Mouse (Mus musculus): Measurements from ENCODE around the gene Dtx3l.
"Not testable (repeated sequence)": the region's sequence is repeated elsewhere in the genome, so short reads cannot be mapped to it uniquely, and the experiment has no call there.

Dtx3l gene

DNA sequence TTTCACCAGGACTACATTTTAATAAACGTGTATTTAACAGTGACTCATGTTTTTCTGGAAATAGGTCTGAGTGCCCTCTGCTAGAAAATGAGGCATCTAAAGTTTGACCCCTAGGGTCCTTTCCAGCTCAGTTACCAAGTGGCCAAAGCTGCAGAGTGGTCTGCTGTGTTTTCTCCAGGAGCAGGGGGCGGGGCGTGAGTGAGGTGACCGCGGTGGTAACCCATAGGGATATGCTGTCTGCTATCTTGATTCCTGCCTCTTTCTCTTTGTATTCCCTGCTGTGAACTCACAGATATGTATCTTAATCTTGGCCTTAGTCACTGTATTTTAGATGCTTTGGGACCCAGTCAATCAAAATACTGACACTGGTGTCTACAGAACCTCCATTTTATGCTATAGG lies 14.6 kb downstream of the Dtx3l start:
- DNase-seq (ENCODE audit: low spot score): no peak

GRCm38 (mm10) chr16:35923546-35924198 lies 15.3 kb downstream of the Dtx3l start:
- DNase-seq (ENCODE audit: low spot score): no peak

DNA sequence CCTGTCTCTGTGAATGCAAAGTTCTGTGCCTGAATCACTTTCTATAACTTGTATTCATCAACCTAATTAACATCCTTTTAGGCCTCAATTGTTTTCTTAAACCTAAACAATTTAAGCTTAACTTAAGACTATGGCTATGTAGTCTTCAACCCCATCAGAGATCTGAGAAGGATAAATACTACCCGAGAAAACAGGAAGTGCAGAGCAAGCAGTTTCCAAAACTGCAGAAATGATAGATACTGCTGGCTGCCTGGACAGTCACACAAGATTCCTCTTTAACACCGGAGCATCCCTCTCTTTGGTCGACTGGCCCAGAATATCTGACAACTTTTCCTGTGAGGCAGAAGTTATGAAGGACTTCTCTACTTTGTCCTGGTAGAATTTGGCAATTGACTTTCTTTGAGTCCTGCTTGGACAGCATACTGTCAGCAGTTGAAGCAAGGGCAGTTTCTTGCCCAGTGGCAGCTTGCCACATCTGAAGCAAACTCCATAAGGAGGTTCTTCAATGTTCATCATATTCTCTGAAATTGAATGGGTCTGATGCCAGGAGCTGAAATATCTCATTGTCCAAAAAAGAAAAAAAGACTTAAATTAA lies 16.6 kb downstream of the Dtx3l start:
- no peak for DNase-seq (ENCODE audit: low spot score)

DNA sequence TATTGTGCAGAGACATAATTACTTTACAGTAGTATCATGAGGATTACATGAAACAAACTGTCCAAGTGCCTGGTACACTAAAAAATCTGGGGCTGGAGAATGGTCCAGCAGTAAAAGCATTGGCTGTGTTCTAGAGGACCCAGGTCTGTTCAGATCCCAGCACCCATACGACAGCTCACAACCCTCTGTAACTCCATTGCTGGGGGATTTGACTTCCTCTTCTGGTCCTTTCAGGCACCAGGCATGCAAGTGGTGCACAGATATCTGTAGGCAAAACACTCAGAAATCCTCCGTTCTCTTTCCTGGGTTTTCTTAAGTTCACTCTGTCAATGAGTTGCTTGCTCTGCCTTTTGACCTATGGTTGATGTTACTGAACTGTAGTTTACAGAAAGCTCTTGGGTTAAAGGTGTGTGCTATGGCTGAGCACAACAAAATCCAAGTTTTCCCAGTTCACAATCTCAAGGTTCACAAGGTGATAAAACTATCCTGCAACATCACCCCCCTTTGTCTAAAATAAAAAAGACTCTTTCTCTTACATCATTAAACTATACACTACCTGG lies 17.2 kb downstream of the Dtx3l start:
- no peak for DNase-seq (ENCODE audit: low spot score)

DNA sequence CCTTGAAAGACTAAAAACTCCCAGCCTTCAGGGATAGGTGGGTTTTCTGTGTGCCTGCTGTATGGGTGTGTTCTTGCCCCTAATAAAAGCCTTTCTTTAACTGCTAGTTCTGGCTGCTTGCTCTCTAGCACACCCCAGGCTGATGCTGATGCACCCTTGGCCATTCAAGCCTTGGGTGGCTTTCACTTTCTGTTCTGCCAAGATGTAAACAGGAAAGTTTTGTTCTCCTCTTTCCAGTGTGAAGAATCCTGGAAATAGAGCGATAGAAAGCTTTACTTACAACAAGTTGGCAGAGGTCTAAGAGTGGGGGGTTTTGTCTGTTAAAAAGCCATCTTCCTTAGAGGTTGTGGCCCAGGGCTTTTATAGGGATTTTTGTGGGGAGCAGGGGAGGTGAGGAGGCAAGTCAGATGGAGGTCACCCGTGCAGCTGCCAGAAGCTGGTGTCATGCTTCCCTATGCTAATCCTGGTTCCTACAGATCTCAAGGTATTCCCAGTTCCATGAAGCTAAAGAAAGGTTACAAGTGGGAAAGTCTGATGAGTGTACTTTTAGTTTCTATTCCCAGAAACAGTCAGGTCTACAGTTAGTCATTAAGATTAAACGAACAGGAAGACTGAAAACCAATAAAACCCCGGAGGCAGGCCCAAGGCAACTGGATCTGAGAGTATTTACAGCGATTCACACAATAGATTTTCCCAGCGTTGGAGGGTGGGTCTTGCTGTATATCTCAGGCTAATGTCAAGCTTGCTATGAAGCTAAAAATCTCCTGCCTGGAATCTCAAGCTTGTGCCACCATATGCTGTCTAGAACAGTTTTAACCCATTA lies 20.0 kb downstream of the Dtx3l start:
- no peak for DNase-seq (ENCODE audit: low spot score)

DNA sequence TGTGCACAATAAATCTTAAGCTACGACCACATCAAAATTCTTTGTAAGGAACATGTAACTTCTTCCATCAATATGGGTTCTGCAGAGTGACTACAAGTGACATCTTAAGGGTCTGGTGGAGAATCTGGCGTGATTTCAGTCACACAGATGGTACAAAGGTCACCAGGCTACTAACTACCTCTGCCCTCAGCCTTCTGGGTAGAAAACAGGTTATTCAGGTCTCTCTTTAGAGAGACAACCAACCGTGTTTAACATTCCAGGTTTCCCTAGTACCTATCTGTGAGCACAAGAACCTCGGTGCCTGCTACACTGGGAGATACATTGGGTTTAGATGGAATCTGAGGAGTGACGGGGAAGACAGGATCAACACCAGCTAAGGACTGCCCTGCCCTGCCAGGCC lies 24.6 kb downstream of the Dtx3l start:
- no peak for DNase-seq (ENCODE audit: low spot score)

- DNase-seq (ENCODE audit: low spot score): no peak
Measured at GRCm38 (mm10) chr16:35913526-35913925, 25.4 kb downstream of the Dtx3l start.

GRCm38 (mm10) chr16:35911449-35911848 lies 27.5 kb downstream of the Dtx3l start:
- no peak for DNase-seq (ENCODE audit: low spot score)

GRCm38 (mm10) chr16:35907432-35908201 lies 31.3 kb downstream of the Dtx3l start:
- DNase-seq (ENCODE audit: low spot score): no peak

- no peak for DNase-seq (ENCODE audit: low spot score)
Measured at GRCm38 (mm10) chr16:35906887-35907286, 32.1 kb downstream of the Dtx3l start.

- DNase-seq (ENCODE audit: low spot score): no peak
Measured at GRCm38 (mm10) chr16:35905819-35906485, 33.0 kb downstream of the Dtx3l start.

DNA sequence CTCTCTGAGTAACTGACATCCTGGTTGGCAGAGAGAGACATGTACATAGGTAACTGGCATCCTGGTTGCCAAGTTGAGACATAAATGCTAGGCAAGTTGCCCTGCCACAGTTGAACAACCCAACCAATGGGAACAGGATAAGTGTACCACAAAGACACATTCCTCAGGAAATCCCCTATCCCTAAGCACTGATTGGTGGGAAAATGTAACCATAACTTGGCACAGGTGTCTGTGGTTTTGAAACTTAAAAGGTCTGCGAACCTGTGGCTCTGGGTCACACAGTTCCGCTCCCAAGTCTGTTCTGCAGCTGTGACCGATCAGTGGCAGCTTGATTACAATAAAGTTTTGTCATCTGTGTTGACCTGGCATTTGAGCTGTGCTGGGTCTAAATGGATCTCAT lies 33.6 kb downstream of the Dtx3l start:
- no peak for DNase-seq (ENCODE audit: low spot score)

DNA sequence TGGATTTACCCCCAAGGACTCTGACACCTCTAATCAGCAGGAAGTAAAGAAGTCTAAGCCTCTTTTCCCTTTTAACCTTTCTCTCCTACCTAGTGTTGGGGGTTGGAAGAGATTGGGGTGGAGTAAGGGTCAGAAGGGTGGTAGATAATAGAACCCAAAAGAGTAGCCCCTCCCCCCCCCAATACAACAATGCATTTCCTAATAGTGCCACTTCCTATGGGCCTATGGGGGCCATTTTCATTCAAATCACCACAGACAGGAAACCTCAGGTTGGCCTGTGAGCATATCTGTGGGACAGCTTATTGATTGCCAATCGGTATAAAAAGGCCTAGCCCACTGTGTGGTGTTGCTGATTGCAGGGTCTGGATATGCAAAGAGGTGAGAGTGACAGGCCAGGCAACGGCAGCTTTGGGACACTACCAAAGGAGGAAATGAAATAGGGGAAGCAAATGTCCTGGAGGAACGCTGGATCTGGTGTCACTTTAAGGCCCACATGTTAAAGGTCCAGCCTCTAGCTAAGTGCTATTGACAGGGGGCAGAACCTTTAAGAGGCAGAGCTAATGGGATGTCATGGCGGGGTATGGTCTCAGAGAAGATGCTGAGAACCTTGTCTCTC lies 34.7 kb downstream of the Dtx3l start:
- no peak for DNase-seq (ENCODE audit: low spot score)

- DNase-seq (ENCODE audit: low spot score): no peak
Measured at GRCm38 (mm10) chr16:35903014-35903640, 35.8 kb downstream of the Dtx3l start.

DNA sequence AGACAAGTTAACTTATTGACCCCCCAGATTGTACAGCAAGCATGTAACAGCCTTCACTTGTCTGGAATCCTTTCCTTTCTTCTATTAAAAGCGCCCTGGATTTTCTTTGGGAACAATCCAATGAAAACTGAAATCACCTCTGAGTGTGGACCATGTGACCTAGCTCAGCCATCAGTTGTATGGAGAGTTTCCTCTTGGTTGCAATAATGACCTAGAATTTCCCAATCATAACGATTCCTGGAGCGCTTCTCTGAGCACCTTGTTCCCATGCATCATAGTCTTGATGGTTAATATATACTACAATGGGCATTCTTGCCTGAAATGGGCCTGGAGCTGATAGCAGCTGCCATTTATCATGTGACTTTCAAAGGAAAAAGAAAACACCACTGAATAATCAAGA lies 38.4 kb downstream of the Dtx3l start:
- no peak for DNase-seq (ENCODE audit: low spot score)

DNA sequence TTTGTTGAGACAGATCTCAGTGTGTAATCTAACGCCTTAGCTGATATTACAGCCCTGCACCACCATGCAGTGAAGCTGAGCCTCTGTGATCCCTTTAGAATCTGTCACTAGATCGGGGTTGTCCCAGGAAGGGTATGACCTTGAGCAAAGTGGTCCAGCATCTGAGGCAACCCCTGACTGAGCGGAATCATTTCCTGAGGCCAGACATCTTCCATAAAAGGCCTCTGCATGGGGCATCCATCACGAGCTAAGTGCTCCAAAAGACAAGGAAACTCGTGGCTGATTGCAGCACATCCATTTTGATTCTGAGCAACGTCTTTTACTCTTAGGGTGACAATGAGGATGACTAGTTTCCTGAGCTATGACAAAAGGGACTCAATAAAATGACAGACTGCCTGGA lies 44.0 kb downstream of the Dtx3l start:
- no peak for DNase-seq (ENCODE audit: low spot score)

GRCm38 (mm10) chr16:35891603-35892002 lies 47.3 kb downstream of the Dtx3l start:
- not testable (repeated sequence) for DNase-seq (ENCODE audit: low spot score)

GRCm38 (mm10) chr16:35890645-35891044 lies 48.3 kb downstream of the Dtx3l start:
- no peak for DNase-seq (ENCODE audit: low spot score)

DNA sequence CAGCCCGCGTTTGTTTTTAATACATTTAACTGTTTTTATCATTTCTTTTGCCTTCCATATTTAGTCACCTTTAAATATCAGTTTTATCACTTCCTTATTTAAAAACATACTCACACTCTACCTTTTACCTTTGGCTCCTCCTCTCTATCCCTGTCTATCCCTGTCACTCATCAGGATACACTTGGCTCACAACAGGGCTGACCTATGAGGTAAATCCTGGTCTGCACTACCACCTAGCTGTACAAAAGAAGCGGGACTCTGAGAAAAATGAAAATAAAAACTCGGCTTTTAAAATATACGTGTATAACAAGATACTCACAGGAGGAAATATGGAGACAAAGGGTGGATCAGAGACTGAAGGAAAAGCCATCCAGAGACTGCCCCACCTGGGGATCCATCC lies 50.0 kb downstream of the Dtx3l start:
- DNase-seq (ENCODE audit: low spot score): no peak

- DNase-seq (ENCODE audit: low spot score): no peak
Measured at GRCm38 (mm10) chr16:35888174-35888573, 50.8 kb downstream of the Dtx3l start.
